Mouse (Mus musculus) testis, postnatal 14 days (tissue): ENCODE measurements around the gene St3gal4.

Experiments used
- DNase-seq: peaks from one replicate; pipeline ENCODE4 v3.0.0; 2021; ENCODE audit warnings: low spot score

St3gal4 gene

GRCm38 (mm10) chr9:35004113-35004512 is 115.0 kb downstream of the St3gal4 start:
- DNase-seq: no peak

- no peak for DNase-seq
These were observed 120.9 kb downstream of the St3gal4 start for GRCm38 (mm10) chr9:34997880-34998865.
